Mouse (Mus musculus): ENCODE results near the gene Carmil3. TPM values are rescaled to one million over a fixed set of nuclear protein-coding genes. Genes with fewer than 3 reads are reported as not detected.
A peak's percentile ranks its signal among the peaks of the same experiment; 100 is the strongest.

Carmil3 gene
- polyA plus RNA-seq, 1 experiment from 2014 or later = 21.9 TPM

DNA sequence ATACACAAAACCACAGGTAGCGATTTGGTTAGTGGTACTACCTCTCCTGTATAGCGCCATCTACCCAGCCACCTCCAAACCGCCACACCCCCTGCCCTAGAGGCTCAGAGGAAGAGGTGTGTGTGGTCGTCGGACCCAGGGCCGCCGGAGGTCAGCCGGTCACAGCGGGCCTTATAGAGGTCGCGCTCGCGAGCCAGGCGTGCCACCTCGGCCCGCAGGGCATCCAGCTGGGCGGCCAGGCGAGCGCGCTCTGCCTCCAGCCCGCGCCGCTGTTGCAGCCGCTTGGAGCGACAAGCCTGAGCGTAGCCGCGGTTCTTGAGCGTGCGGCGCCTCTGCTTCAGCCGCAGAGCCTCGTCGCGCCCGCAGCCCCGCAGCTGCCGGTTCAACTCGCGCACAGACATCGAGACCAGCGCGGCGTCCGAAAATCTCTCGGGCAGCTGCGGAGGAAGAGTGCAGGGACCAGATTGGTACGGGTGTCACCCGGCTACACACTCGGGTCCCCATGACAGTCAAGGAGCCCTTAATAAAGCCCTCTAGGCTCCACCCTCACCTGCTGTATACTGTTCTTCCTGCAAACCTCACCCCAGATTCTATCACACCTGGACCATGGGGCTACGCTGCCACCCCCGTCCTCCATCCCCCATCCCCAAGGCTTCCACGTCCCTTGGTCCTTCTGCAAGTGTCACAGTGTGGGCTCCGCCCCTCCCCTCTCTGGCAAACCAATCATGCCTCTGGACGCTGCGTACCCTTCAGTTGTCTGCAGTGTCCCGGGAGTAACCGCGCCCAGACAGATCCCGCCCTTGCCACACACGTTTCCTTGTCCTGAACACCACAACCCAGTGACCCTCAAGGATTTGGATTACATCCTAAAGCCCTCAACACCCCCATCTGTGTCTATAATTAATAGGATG is 30.3 kb downstream of the Carmil3 start:
- H3K4me3 ChIP-seq (ENCODE audit: low read depth, low read length) = peak overlapping the region; percentile 47
- H3K9ac ChIP-seq (ENCODE audit: low read length) = peak overlapping the region; percentile 66
- H3K4me2 ChIP-seq (ENCODE audit: low read length) = peak overlapping the region; percentile 96
- H3K4me1 ChIP-seq (ENCODE audit: control insufficient read depth, insufficient read depth, low read length) = peaks cover 8% of the 10 kb centered on the region; the same call in 1 of the 2 replicates
- no peaks in the 10 kb centered on the region for H3K27me3 ChIP-seq (replicated peaks; ENCODE audit: control insufficient read depth, insufficient read depth, low read length)
- DNase-seq (ENCODE audit: low spot score) (peak; percentile 64), ATAC-seq (peak; percentile 81)
- H3K9me3 ChIP-seq (replicated peaks; ENCODE audit: control insufficient read depth, low read length) = no peaks in the 10 kb centered on the region
- under 1% methylated on average over 61 of the region's 61 CpGs for WGBS
- no peaks in the 10 kb centered on the region for H3K36me3 ChIP-seq (ENCODE audit: control insufficient read depth, insufficient read depth, low read length)
- no peak overlapping the region for H3K27ac ChIP-seq (ENCODE audit: low read depth, low read length)

DNA sequence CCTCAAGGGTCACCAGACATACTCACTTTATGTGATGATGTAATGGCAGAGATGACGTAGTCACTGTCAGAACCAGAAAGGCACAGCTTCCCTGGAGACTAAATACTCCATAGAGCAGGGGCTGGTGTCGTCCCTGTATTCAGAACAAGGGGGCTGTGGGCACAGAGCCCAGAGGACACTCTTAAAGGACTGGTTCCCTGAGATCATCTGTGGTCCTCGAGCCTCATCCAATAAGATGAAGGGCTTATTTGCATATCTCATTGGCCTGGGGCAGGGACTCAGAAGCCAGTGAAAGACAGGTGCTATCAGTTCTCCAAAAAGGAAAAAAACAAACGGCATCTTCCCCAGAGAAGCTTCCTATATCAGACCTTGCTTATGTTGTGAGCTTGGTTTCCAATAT is 33.6 kb downstream of the Carmil3 start:
- no peaks in the 10 kb centered on the region for H3K9me3 ChIP-seq (replicated peaks; ENCODE audit: control insufficient read depth, low read length)
- no peak for ATAC-seq
- H3K4me3 ChIP-seq (ENCODE audit: low read depth, low read length) = no peak overlapping the region

GRCm38 (mm10) chr14:55524785-55525184 is 34.3 kb downstream of the Carmil3 start, which contains the start of gene Nrl:
Nrl (minus strand) TSS chr14:55524981.
- peaks cover 4% of the 10 kb centered on the region; the same call in 1 of the 2 replicates for H3K4me1 ChIP-seq (ENCODE audit: control insufficient read depth, insufficient read depth, low read length)

More for the DNA sequence above, 33.6 kb downstream of the Carmil3 start:
- Histone ChIP-seq H3K27ac (ENCODE audit: low read depth, low read length) (no peak overlapping the region), H3K9ac (ENCODE audit: low read length) (no peak overlapping the region), H3K4me1 (ENCODE audit: control insufficient read depth, insufficient read depth, low read length) (peaks cover 6% of the 10 kb centered on the region; the same call in 1 of the 2 replicates), H3K27me3 (replicated peaks; ENCODE audit: control insufficient read depth, insufficient read depth, low read length) (no peaks in the 10 kb centered on the region), H3K4me2 (ENCODE audit: low read length) (no peak overlapping the region), H3K36me3 (ENCODE audit: control insufficient read depth, insufficient read depth, low read length) (no peaks in the 10 kb centered on the region)
- DNase-seq (ENCODE audit: low spot score) = no peak
- 49% methylated on average over 4 of the region's 4 CpGs for WGBS

GRCm38 (mm10) chr14:55526674-55527073 is 36.2 kb downstream of the Carmil3 start:
- no peak for ATAC-seq
- WGBS = 85% methylated on average over 2 of the region's 2 CpGs

More at GRCm38 (mm10) chr14:55524785-55525184, 34.3 kb downstream of the Carmil3 start, which contains the start of gene Nrl:
- no peak within 1 kb of the TSS for H3K9ac ChIP-seq (ENCODE audit: low read length)
- WGBS = 46% methylated on average over 8 of the region's 8 CpGs
- no peak within 1 kb of the TSS for H3K4me2 ChIP-seq (ENCODE audit: low read length)
- H3K36me3 ChIP-seq (ENCODE audit: control insufficient read depth, insufficient read depth, low read length) = no peaks in the 10 kb centered on the region
- H3K4me3 ChIP-seq (ENCODE audit: low read depth, low read length) = no peak within 1 kb of the TSS
- H3K27me3 ChIP-seq (replicated peaks; ENCODE audit: control insufficient read depth, insufficient read depth, low read length) = no peaks in the 10 kb centered on the region
- ATAC-seq = no peak
- DNase-seq (ENCODE audit: low spot score) = no peak
- H3K27ac ChIP-seq (ENCODE audit: low read depth, low read length) = no peak within 1 kb of the TSS
- no peaks in the 10 kb centered on the region for H3K9me3 ChIP-seq (replicated peaks; ENCODE audit: control insufficient read depth, low read length)

DNA sequence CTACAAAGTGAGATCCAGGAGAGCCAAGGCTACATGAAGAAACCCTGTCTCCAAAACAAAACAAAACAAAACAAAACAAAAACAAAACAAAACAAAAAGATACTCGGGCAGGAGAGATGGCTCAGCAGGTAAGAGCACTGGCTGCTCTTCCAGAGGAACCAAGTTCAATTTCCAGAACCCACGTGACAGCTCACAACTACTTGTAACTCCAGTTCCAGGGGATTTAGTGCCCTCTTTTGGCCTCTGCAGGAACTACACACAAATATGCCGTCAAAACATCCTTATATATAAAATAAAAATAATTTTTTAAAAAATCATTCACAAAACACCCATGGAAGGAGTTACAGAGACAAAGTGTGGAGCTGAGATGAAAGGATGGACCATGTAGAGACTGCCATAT is 37.5 kb downstream of the Carmil3 start:
- Histone ChIP-seq H3K27ac (ENCODE audit: low read depth, low read length) (no peak overlapping the region), H3K4me2 (ENCODE audit: low read length) (no peak overlapping the region), H3K4me1 (ENCODE audit: control insufficient read depth, insufficient read depth, low read length) (no peaks in the 10 kb centered on the region), H3K27me3 (replicated peaks; ENCODE audit: control insufficient read depth, insufficient read depth, low read length) (0 out of 2 replicates have a peak, but pooled peaks cover 2% of the 10 kb centered on the region), H3K9me3 (replicated peaks; ENCODE audit: control insufficient read depth, low read length) (no peaks in the 10 kb centered on the region), H3K36me3 (ENCODE audit: control insufficient read depth, insufficient read depth, low read length) (no peaks in the 10 kb centered on the region), H3K4me3 (ENCODE audit: low read depth, low read length) (no peak overlapping the region), H3K9ac (ENCODE audit: low read length) (no peak overlapping the region)
- WGBS = 23% methylated on average over 3 of the region's 3 CpGs
- no peak for ATAC-seq
- DNase-seq (ENCODE audit: low spot score) = peak; percentile 64

More at GRCm38 (mm10) chr14:55526674-55527073, 36.2 kb downstream of the Carmil3 start:
- Histone ChIP-seq H3K36me3 (ENCODE audit: control insufficient read depth, insufficient read depth, low read length) (no peaks in the 10 kb centered on the region), H3K9me3 (replicated peaks; ENCODE audit: control insufficient read depth, low read length) (no peaks in the 10 kb centered on the region), H3K27ac (ENCODE audit: low read depth, low read length) (no peak overlapping the region), H3K27me3 (replicated peaks; ENCODE audit: control insufficient read depth, insufficient read depth, low read length) (0 out of 2 replicates have a peak, but pooled peaks cover 2% of the 10 kb centered on the region), H3K4me3 (ENCODE audit: low read depth, low read length) (no peak overlapping the region), H3K4me1 (ENCODE audit: control insufficient read depth, insufficient read depth, low read length) (no peaks in the 10 kb centered on the region), H3K4me2 (ENCODE audit: low read length) (no peak overlapping the region), H3K9ac (ENCODE audit: low read length) (no peak overlapping the region)
- no peak for DNase-seq (ENCODE audit: low spot score)

GRCm38 (mm10) chr14:55536116-55536745 is 45.8 kb downstream of the Carmil3 start:
- no peaks in the 10 kb centered on the region for H3K36me3 ChIP-seq (ENCODE audit: control insufficient read depth, insufficient read depth, low read length)
- no peaks in the 10 kb centered on the region for H3K9me3 ChIP-seq (replicated peaks; ENCODE audit: control insufficient read depth, low read length)
- H3K4me3 ChIP-seq (ENCODE audit: low read depth, low read length) = no peak overlapping the region
- 56% methylated on average over 6 of the region's 6 CpGs for WGBS
- H3K27ac ChIP-seq (ENCODE audit: low read depth, low read length) = no peak overlapping the region
- H3K27me3 ChIP-seq (replicated peaks; ENCODE audit: control insufficient read depth, insufficient read depth, low read length) = no peaks in the 10 kb centered on the region
- H3K9ac ChIP-seq (ENCODE audit: low read length) = no peak overlapping the region
- peaks cover 15% of the 10 kb centered on the region for H3K4me1 ChIP-seq (ENCODE audit: control insufficient read depth, insufficient read depth, low read length)
- no peak overlapping the region for H3K4me2 ChIP-seq (ENCODE audit: low read length)
- ATAC-seq = no peak
- peak; percentile 30 for DNase-seq (ENCODE audit: low spot score)

DNA sequence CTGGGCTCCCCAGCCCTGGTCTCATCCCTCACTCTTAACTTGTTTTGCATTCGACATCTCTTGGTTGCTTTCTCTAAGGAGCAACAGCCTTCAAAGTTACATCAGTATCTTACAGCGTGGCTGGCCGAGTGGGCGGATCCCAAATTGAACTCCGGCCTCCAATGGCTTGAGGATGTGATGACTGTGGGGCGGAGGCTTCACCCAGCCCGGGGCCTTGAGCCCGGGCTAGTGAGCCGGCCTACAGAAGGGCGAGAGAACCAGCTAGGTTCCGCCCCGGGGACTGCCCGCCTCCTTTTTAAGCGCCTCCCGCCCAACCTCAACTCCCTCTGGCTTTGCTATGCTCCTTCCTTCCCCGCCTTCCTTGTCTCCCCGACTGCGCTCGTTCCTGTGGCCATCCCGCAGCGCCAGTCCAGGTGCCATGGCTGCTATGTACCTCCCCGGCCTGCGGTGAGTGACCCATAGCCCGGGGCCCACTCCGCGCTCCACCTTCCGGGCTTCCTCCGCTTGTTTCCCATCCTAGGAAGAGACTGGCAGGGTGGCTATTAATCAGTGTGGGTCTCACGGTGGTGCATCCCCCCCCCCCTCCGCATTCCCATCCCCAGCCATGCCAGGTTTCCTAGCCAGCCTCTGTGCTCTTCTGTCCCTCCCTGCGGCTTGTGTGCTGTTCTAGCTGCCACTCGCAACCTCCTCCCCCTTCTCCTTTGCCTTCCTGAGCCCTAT is 49.8 kb downstream of the Carmil3 start, which contains the start of gene Pck2:
Gene Pck2 (plus strand): TSS at position 200 of the 720 bp plus-strand sequence.
- Histone ChIP-seq H3K9me3 (replicated peaks; ENCODE audit: control insufficient read depth, low read length) (no peaks in the 10 kb centered on the region), H3K9ac (ENCODE audit: low read length) (peak within 1 kb of the TSS; percentile 80), H3K4me1 (ENCODE audit: control insufficient read depth, insufficient read depth, low read length) (peaks cover 23% of the 10 kb centered on the region), H3K27ac (ENCODE audit: low read depth, low read length) (peak within 1 kb of the TSS; percentile 86), H3K4me2 (ENCODE audit: low read length) (peak within 1 kb of the TSS; percentile 91), H3K27me3 (replicated peaks; ENCODE audit: control insufficient read depth, insufficient read depth, low read length) (no peaks in the 10 kb centered on the region), H3K4me3 (ENCODE audit: low read depth, low read length) (peak within 1 kb of the TSS; percentile 49), H3K36me3 (ENCODE audit: control insufficient read depth, insufficient read depth, low read length) (peaks cover 7% of the 10 kb centered on the region; the same call in 1 of the 2 replicates)
- WGBS = 1% methylated on average over 32 of the region's 32 CpGs
- ATAC-seq (peak; percentile 79), DNase-seq (ENCODE audit: low spot score) (peak; percentile 76)

GRCm38 (mm10) chr14:55540787-55541321 is 50.4 kb downstream of the Carmil3 start:
- Histone ChIP-seq H3K4me2 (ENCODE audit: low read length) (peak overlapping the region; percentile 91), H3K4me3 (ENCODE audit: low read depth, low read length) (peak overlapping the region; percentile 49), H3K27me3 (replicated peaks; ENCODE audit: control insufficient read depth, insufficient read depth, low read length) (no peaks in the 10 kb centered on the region), H3K27ac (ENCODE audit: low read depth, low read length) (peak overlapping the region; percentile 86), H3K4me1 (ENCODE audit: control insufficient read depth, insufficient read depth, low read length) (peaks cover 23% of the 10 kb centered on the region), H3K9me3 (replicated peaks; ENCODE audit: control insufficient read depth, low read length) (no peaks in the 10 kb centered on the region), H3K36me3 (ENCODE audit: control insufficient read depth, insufficient read depth, low read length) (peaks cover 8% of the 10 kb centered on the region; the same call in 1 of the 2 replicates), H3K9ac (ENCODE audit: low read length) (peak overlapping the region; percentile 80)
- WGBS = 3% methylated on average over 10 of the region's 10 CpGs
- peak; percentile 64 for ATAC-seq
- DNase-seq (ENCODE audit: low spot score) = peak; percentile 85

All from forebrain, embryonic 14.5 days (tissue).